Mouse (Mus musculus) R1 (cell line): ENCODE data around the gene Rag1.
A peak's percentile ranks its signal among the peaks of the same experiment; 100 is the strongest.

Source experiments
- DNase-seq: peaks from one replicate; pipeline ENCODE4 v3.0.0-alpha.2; 2018; ENCODE audit warnings: low read depth, low spot score

Rag1 gene

DNA sequence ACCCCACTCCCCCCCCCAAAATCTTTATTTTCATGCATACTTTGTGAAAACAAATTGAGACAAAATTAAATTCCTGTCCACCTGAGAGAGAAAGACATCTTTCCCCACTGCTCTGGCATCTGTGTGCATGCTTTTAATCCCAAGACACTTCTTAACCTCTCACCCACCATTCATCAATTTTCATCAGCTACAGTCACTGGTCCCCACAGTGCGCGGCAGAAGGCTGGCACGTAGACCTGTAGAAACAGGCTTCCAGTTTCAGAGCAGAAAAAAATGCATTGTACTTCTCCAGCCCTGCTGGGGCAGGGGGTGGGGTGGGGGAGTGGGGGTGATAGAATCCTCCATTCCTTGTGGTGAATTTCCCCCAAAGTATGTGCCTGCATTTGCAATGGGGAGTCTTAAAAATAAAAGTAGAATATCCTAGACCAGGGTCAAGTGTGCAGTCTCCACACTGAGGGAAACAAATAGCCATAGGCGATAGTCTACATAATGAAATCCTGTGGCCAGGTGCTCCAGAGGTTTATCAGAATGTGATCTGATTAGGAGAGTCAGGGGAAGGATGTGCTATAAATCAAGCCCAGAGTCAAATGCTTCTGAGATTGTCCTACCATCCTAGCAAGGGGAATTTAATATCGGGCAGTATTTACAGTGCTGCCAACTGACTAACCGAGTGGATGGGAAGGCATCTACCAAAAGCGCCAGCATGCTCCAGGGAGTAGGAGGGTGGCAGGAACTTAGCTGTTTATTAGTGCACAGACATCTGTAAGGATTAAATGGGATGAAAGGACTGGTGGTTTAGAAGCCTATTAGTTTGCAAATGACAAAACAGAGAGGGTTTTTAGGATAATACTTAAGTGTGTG is 10.1 kb downstream of the Rag1 start:
- DNase-seq = no peak

DNA sequence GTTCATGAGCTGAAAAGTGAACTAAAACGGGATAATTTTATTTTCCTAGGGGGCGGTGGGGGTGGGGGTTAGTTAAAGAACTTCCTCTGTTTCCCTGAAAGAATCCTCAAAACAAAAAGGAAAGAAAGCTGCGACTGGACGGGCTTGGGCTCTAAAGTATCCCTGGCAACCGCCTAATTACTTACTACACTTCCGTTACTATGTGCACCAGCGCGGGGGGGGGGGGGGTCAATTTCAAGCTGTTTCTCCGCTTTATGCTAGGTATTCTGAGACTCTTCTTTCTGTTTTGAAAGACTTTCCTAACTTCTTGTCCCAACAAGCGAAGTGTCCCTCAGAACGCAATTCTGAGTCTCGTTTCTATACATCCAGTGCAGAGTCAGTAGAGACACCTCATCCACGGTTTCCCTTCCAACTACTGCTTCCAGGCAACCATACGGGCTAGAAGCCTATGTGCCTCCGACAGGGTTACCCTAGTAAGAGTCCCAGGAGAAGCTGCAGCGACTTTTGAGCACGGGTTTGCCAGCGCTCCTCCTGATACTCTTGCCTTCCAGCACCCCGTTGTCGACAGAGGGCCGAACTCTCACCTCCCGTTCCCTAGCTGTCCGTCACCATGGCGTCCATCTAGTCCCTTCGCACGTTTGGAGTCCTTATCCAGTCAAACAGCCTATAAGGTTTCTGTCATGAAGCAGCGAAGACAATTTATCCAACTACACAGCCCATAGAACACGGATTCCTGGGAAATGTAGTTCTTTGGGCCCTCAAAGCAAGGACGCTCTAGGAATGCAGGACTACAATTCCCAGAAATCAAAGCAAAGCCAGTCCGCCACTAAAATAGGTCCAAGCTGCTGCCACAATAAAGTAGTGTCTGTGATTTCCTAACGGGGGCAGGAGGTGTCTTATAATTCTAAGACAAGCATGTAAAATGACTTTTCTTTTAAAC is 20.7 kb downstream of the Rag1 start:
- DNase-seq = peak; percentile 96

DNA sequence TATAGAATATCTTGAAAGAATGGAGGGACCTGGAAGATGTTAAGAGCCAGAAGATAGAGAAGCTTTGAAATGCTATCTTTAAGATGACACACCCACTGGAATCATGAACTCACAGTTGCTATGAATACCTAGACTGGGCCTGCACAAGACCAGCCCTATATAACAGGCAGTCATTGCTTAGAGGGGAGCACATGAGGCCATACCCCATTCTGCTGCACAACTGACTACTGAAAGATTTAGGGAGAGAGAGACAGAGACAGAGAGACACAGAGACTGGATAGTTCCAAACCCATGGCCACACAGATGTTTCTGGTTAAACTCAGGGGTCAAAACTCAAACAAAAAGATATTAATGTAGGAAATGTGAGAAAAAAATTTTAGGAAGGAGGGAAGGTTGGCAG is 22.1 kb downstream of the Rag1 start:
- DNase-seq = no peak

DNA sequence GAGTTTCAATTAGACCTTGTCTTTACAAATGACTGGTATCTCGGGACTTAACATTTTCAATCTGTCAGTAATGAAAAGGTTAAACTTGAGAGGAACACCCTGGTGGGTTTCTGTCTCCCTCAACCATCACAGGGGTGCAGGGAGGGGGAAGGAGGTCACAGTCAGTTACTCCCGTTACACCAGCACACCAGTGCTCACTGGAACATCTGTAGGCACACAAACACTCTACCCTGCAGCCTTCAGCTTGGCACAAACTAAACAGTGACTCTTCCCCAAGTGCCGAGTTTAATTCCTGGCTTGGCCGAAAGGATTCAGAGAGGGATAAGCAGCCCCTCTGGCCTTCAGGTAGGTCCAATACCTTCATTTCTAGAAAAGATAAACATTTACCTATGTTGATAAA is 24.8 kb downstream of the Rag1 start, which contains the start of gene Rag2:
TSS of gene Rag2 (plus strand) at position 193 of the 400 bp plus-strand sequence.
- DNase-seq = no peak

DNA sequence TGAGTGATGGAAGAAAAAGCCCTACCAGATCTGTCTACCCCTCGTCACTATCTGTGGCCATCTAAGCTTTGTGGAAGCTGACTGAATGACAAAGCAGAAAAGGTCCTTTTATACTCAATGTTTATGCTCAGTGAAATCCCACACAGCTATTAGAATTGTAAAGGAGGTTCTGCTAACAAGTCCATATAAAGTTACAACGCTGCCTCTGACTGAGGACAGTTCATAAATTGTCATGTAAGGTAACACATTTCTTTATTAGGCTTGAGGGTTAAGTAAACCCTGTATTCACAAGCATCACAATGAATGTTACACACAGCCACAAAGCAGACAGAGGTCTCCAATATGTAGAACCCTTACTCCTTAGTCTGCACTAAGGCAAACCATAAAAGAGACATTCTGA is 25.3 kb downstream of the Rag1 start:
- no peak for DNase-seq

DNA sequence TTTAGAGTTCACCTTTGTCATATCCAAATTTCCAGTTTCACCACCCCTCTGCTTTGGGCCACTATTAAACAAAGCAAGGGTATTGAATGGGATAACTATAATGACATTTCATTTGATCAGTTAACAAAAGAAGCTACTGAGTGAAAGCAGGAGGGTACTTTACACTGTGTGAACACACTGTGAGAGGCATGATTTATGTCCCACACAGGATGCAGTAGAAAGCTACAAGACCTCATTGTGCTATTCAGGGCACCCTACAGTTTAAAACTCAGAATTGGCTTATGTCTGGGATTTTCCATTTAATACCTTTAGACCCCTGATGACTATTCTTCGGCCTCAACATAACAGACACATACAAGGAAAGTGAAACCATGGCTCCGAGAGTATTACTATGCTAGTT is 26.3 kb downstream of the Rag1 start:
- no peak for DNase-seq

DNA sequence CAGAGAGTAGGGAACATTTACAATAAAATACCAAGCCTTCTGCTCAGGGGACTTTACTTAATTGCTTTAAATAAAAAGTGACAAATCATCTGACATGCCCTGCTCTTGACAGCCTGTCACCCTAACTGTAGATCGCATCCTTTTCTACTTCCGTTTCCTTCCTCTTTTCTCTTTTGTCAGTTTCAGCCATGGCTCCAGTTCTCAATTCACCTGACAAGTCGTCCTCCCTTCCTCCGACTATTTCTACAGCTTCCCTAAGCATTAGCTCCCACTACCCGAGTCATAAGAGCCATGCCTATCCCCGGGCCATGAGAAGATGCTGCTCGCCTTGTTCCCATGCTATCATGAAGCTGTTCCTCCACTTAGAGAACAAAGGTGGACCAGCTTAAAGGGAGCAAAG is 27.7 kb downstream of the Rag1 start:
- no peak for DNase-seq

DNA sequence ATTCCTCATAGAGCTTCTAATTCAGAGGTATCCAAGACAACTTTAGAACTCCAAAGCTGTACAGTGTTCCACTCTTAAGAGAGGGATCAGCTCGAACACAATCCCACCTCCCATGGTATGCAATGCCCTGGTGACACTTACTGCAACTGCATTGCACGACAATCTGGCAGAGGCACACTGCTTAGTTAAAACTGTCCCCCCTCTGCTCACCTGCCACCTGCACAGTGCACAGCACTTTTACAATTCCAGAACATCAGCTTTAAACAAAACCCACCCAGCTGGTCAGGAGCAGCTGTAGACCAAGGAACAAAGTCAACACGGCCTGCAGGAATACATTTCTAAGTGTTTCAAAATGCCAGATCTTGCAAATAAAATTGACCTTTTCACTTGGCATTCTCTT is 28.4 kb downstream of the Rag1 start:
- no peak for DNase-seq

DNA sequence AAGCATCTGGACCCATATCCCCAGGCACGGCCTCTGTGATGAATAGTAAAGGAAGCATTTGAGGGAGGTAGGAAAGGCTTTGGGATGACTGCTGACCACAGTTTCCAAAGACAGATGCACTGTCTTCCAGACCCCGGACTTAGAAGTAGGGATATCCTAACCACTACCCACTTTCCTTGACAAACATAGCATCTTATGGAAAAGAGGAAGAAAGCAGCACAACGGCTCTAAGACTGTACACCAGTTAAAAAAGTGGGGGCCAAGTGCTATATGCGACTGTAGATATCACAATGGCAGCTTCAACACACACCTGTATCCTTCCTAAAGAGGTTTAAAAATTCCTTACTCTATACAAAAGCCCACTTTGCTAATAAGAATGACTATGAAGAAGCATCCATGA is 30.9 kb downstream of the Rag1 start:
- DNase-seq = no peak

DNA sequence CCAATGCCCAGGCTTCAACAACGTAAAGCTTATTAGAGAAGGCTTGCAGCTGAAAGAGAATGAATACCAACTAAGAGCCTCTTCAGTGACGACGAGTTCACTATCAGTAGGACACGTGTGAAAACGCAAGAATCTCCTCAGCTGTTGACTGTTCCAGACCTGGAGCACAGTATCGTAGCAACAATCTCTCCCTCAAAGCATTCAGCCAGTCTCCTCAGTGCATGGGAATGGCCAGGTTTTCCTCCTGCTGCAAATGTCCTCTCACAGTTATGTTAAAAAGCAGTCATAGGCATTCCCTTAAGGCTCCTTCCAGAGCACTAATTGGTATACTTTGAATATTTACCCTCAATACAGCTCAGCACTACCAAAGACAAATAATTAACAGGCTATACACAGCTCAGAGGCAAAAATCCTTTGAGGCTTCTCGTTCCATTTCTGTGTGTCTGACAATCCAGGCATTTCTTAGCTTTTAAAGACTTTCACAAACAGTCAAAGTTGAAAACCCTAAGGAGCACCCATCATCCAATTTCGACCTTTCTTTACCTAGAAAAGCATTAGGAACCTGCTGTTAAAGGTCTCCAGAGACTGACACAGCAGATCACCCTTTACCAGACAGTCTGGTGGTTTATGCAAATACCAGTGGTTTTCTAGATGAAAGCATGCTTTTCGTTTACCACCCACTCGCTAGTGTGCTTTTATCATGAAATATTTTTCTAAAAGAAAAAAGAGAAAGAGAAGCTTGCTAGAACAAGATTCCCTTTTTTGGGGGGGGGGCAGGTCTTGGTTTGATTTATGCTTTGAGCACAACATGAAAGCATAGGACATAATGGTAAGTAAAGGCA is 33.6 kb downstream of the Rag1 start:
- no peak for DNase-seq

DNA sequence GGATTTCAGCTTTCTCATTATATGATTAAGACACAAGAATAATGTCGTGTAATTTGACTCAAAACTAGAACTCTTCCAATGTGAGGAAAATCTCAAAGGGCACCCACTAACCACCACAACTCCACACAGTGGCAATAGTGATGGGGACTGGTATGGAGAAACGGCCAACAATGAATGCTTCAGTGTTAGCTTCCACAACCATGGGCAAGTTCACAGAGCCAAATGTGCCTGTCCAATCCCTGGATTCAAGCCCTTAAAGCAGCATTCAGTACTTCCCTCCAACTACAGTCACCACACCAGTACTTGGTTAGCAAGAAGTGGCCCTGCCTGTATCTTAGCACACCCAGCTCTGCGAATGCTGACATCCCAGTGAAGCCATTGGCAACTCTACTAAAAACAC is 38.4 kb downstream of the Rag1 start:
- no peak for DNase-seq

DNA sequence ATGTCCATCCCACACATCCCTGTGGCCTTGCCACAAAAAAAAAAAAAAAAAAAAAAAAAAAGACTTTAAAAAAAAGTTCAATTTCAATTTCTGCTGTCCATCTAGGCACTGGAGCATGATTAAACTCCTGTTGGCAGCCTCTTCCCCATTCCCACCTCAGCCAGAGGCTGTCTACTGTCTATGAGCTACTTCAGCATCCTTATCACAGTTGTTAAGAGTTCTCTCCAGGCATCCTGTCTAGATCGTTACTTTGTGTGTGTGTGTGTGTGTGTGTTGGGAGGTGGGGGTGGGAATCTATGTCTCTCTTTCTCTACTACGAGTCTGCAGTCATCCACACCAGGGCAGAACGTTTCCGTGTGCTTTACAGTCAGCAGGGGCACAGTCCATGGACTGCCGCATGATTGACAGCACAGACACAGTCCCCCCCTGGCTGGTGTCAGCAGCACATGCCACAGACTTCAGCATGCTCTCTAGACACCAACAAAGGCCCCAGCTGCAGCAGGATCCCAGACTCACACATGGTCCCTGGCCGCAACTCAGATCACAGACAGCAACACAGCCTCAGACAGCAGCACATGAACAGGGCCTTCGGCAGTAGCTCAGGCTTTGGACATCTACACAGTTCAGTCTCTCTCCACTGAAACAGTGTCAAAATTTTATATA is 40.9 kb downstream of the Rag1 start:
- no peak for DNase-seq

DNA sequence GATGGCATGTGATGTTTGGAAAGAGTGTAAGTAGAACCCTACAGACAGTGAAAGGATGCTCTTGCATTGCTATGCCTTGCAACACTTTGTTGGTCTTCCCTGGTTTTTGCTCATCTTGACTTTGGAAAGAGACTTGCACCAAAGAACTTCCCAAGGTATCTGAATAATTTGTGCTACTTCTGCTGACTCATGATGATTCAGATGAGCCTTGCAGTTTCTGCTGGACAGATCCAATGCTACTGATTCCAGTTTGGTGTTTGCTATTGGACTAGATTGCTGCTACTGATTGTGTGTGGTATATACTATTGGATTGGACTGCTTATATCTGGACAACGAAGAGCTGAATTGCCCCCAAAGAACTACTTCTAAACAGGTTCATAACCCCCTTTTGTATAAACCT is 46.2 kb downstream of the Rag1 start:
- peak; percentile 57 for DNase-seq

DNA sequence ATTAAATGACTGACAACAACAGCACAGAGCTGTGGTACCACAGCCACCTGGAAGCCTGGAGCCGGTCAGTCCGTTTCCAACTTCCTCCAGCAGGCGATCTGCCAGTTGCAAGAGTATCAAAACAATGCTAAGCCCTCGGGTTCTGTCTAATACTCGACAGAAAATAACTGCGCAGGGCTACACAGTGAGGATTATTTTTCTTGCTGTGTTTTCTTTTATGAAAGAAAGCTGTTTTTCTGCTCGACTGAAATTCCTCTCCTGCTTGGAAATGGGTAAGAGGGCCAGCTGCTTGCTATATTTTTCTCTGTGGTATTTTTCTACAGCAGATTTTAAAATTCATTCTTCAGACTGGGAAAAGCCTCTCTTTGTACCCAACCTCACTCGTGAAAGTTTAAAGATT is 48.6 kb downstream of the Rag1 start:
- DNase-seq = no peak

DNA sequence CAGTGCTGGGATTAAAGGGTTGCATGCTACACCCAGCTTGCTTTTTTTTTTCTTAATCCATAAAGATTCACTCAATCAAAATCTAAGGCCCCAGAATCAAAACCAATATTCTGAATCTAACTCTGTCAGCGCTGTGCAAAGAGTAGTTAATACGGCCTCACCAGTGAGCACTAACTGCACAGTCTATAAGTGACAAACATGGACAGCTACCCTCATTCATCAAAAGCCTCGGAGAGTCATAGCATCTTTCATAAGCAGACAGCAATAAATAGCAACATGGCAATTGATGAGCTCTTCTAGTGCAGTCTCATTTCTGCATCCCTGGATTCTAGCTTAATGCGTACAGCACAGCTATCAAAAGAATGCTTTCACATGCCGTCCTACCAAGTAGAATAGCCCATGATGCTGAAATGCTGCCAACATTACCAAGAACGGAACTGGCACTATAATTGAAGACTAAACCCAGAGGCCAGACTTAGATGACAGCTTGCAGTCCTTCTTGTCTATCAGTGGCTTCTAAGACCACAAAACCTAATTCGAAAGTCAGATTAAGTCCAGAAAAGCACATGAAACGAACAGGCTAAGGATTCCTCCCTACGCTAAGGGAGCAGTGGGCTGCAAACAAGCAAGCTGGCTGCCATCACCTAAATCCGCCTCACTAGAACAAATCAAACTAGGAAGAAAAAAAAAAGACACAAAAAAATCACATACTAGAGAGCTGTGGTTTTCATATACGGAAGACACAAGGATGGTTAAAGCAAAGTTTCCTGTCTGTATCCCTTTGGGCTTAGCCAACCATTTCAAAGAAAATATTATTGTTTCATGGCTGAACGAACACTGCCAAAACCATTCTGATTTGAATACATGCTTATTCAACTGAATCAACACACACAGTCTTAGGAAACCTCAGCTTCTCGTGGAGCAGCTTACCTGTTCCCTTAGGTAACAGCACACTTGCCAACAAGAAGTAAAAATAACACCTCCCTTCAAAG is 50.8 kb downstream of the Rag1 start:
- no peak for DNase-seq

DNA sequence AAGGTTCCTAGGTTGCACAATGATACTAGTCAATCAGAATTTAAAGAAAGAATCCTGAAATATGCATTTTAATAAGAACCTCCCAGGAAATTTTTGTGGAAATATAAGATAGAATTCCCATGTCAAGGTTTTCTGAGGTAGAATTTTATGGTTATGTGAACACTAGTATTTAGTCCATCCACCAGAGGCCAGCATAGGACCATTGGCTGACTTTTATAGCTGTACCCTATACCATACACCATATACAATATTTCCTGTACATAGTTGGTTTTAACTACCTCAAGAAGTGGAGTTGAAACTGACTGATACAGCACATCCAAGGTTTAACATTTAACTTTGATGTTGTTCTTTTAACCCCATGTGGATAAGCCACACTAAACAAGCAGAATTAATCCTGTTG is 52.1 kb downstream of the Rag1 start:
- DNase-seq = no peak

DNA sequence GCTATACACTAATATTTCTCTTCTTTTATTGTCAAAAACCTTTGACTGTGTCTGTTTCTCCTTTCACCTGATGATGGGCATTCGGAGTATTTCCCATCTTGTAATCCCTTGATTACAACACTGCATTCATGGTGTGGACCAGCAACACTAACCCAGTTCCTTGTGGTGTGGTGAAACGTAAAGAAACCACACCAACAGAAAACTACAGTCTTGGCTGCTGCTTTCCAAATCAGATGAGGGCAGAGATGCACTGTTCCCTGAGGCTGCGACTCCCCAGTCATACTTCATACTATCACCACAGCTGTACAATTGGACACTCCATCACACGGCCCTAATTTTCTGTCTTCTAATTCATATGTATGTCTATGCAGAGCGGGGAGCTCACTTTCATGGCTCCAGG is 54.6 kb downstream of the Rag1 start:
- no peak for DNase-seq

DNA sequence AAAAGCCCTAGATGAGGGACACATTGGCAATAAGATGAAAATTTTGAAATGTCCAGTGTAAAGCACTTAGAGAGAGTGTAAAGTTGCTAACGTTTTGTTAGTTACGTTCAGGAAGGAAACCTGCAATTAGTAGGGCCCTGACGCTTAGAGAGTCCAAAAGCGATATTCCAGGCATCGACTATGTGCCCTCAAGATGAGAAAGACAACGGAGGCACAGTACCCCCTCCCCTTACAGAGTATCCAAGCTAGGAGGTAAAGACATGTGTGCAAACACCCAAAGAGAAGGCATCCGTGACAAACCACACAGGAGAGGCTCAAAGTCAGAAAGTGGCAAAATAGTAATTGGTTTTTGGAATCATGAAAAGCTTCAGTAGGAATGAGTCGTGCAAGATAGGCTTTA is 56.4 kb downstream of the Rag1 start:
- DNase-seq = no peak

DNA sequence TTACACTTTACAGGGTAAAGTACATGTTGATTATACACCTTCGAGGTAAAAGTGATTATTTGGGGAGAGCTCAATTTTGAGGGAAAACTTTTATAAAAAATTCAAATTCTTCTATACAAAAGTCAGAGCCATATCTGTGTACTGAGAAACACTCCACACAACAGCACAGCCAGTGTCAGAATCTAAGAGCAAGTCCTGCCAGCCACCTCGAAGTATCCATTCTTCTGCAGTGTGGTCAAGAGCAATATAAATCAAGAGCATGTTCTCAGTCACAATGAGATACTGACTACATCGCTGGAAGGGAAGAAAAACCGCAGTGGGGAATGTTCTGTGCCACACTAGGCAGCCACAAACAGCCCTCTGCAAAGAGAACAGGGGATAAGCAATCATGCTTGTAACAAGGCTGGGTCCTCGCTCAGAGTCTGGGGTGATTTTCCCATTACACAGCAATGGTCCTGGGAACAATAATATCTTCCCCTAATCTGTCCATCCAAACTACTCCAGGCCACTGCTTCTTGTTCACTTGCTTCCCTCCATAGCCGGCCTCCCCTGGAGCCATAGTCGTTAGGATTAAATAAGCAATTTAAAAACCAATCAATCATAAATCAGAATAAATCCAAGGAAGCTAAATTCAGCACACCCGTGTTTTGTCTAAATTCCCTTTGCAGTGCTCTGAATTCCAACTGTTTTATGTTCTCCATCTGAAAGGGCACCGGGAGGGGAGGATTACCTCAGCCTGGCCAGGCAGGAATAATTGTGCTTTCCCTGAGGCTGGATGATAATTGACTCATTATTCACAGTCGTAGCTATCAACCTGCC is 57.1 kb downstream of the Rag1 start:
- no peak for DNase-seq
